Mouse (Mus musculus): Measurements from ENCODE around the gene Exoc3l4. TPM values are rescaled to one million over a fixed set of nuclear protein-coding genes. Genes with fewer than 3 reads are reported as not detected.

Exoc3l4 gene
- polyA plus RNA-seq, 1 experiment from 2014 or later: 10.9 TPM

GRCm38 (mm10) chr12:111428961-111429911 is 12.4 kb downstream of the Exoc3l4 start:
- no peak for ATAC-seq (ENCODE audit: low FRiP score, low TSS enrichment)
- no peaks in the 10 kb centered on the region for H3K36me3 ChIP-seq (ENCODE audit: control insufficient read depth, insufficient read depth, low read length)
- H3K4me2 ChIP-seq (replicated peaks; ENCODE audit: low read depth, low read length): peak overlapping the region; percentile 64
- H3K4me3 ChIP-seq (ENCODE audit: low read length): peak overlapping the region; percentile 38
- H3K27me3 ChIP-seq (ENCODE audit: control insufficient read depth, insufficient read depth, low read length): peaks cover 38% of the 10 kb centered on the region
- 1% methylated on average over 40 of the region's 40 CpGs for WGBS
- H3K9ac ChIP-seq (ENCODE audit: low read depth, low read length): peak overlapping the region; percentile 52
- peaks cover 57% of the 10 kb centered on the region for H3K4me1 ChIP-seq (ENCODE audit: control insufficient read depth, insufficient read depth, low read length)
- H3K9me3 ChIP-seq (ENCODE audit: control insufficient read depth, low read length): no peaks in the 10 kb centered on the region
- peak overlapping the region; percentile 59 for H3K27ac ChIP-seq (ENCODE audit: low read depth, low read length)

GRCm38 (mm10) chr12:111430049-111430867 is 13.4 kb downstream of the Exoc3l4 start:
- 11% methylated on average over 27 of the region's 27 CpGs for WGBS
- Histone ChIP-seq H3K9ac (ENCODE audit: low read depth, low read length) (peak overlapping the region; percentile 52; the same call in 1 of the 2 replicates), H3K27me3 (ENCODE audit: control insufficient read depth, insufficient read depth, low read length) (peaks cover 29% of the 10 kb centered on the region), H3K27ac (ENCODE audit: low read depth, low read length) (peak overlapping the region; percentile 43; the same call in 1 of the 2 replicates), H3K4me1 (ENCODE audit: control insufficient read depth, insufficient read depth, low read length) (peaks cover 63% of the 10 kb centered on the region), H3K36me3 (ENCODE audit: control insufficient read depth, insufficient read depth, low read length) (no peaks in the 10 kb centered on the region), H3K4me2 (replicated peaks; ENCODE audit: low read depth, low read length) (peak overlapping the region; percentile 64), H3K9me3 (ENCODE audit: control insufficient read depth, low read length) (no peaks in the 10 kb centered on the region), H3K4me3 (ENCODE audit: low read length) (peak overlapping the region; percentile 38)
- peak; percentile 2; the same call in 1 of the 2 replicates for ATAC-seq (ENCODE audit: low FRiP score, low TSS enrichment)

- WGBS: 23% methylated on average over 14 of the region's 14 CpGs
- H3K27ac ChIP-seq (ENCODE audit: low read depth, low read length): peak overlapping the region; percentile 43; the same call in 1 of the 2 replicates
- no peak for ATAC-seq (ENCODE audit: low FRiP score, low TSS enrichment)
- H3K27me3 ChIP-seq (ENCODE audit: control insufficient read depth, insufficient read depth, low read length): peaks cover 24% of the 10 kb centered on the region
- H3K4me2 ChIP-seq (replicated peaks; ENCODE audit: low read depth, low read length): no peak overlapping the region
- H3K9ac ChIP-seq (ENCODE audit: low read depth, low read length): no peak overlapping the region
- H3K36me3 ChIP-seq (ENCODE audit: control insufficient read depth, insufficient read depth, low read length): no peaks in the 10 kb centered on the region
- H3K4me3 ChIP-seq (ENCODE audit: low read length): no peak overlapping the region
- H3K9me3 ChIP-seq (ENCODE audit: control insufficient read depth, low read length): no peaks in the 10 kb centered on the region
- peaks cover 62% of the 10 kb centered on the region for H3K4me1 ChIP-seq (ENCODE audit: control insufficient read depth, insufficient read depth, low read length)
These were observed 14.3 kb downstream of the Exoc3l4 start for GRCm38 (mm10) chr12:111430868-111431817.

GRCm38 (mm10) chr12:111432097-111432496 is 15.3 kb downstream of the Exoc3l4 start:
- Histone ChIP-seq H3K27ac (ENCODE audit: low read depth, low read length) (peak overlapping the region; percentile 76), H3K4me1 (ENCODE audit: control insufficient read depth, insufficient read depth, low read length) (peaks cover 62% of the 10 kb centered on the region), H3K9me3 (ENCODE audit: control insufficient read depth, low read length) (no peaks in the 10 kb centered on the region), H3K36me3 (ENCODE audit: control insufficient read depth, insufficient read depth, low read length) (no peaks in the 10 kb centered on the region), H3K9ac (ENCODE audit: low read depth, low read length) (no peak overlapping the region), H3K4me2 (replicated peaks; ENCODE audit: low read depth, low read length) (no peak overlapping the region), H3K4me3 (ENCODE audit: low read length) (no peak overlapping the region), H3K27me3 (ENCODE audit: control insufficient read depth, insufficient read depth, low read length) (peaks cover 23% of the 10 kb centered on the region)
- WGBS: 28% methylated on average over 4 of the region's 4 CpGs
- ATAC-seq (ENCODE audit: low FRiP score, low TSS enrichment): no peak

GRCm38 (mm10) chr12:111432751-111433331 is 16.0 kb downstream of the Exoc3l4 start:
- 36% methylated on average over 5 of the region's 5 CpGs for WGBS
- H3K27me3 ChIP-seq (ENCODE audit: control insufficient read depth, insufficient read depth, low read length): peaks cover 19% of the 10 kb centered on the region
- no peak overlapping the region for H3K9ac ChIP-seq (ENCODE audit: low read depth, low read length)
- no peak for ATAC-seq (ENCODE audit: low FRiP score, low TSS enrichment)
- H3K4me2 ChIP-seq (replicated peaks; ENCODE audit: low read depth, low read length): no peak overlapping the region
- H3K27ac ChIP-seq (ENCODE audit: low read depth, low read length): peak overlapping the region; percentile 76
- no peaks in the 10 kb centered on the region for H3K9me3 ChIP-seq (ENCODE audit: control insufficient read depth, low read length)
- no peak overlapping the region for H3K4me3 ChIP-seq (ENCODE audit: low read length)
- H3K4me1 ChIP-seq (ENCODE audit: control insufficient read depth, insufficient read depth, low read length): peaks cover 62% of the 10 kb centered on the region
- no peaks in the 10 kb centered on the region for H3K36me3 ChIP-seq (ENCODE audit: control insufficient read depth, insufficient read depth, low read length)

- Histone ChIP-seq H3K36me3 (ENCODE audit: control insufficient read depth, insufficient read depth, low read length) (no peaks in the 10 kb centered on the region), H3K27me3 (ENCODE audit: control insufficient read depth, insufficient read depth, low read length) (peaks cover 15% of the 10 kb centered on the region), H3K4me3 (ENCODE audit: low read length) (no peak overlapping the region), H3K4me2 (replicated peaks; ENCODE audit: low read depth, low read length) (peak overlapping the region; percentile 2; the same call in 1 of the 2 replicates), H3K4me1 (ENCODE audit: control insufficient read depth, insufficient read depth, low read length) (peaks cover 48% of the 10 kb centered on the region), H3K9ac (ENCODE audit: low read depth, low read length) (no peak overlapping the region), H3K27ac (ENCODE audit: low read depth, low read length) (peak overlapping the region; percentile 34; the same call in 1 of the 2 replicates), H3K9me3 (ENCODE audit: control insufficient read depth, low read length) (no peaks in the 10 kb centered on the region)
- WGBS: 36% methylated on average over 6 of the region's 7 CpGs
- no peak for ATAC-seq (ENCODE audit: low FRiP score, low TSS enrichment)
These were observed 17.4 kb downstream of the Exoc3l4 start for GRCm38 (mm10) chr12:111434164-111434744.

- Histone ChIP-seq H3K4me1 (ENCODE audit: control insufficient read depth, insufficient read depth, low read length) (peaks cover 43% of the 10 kb centered on the region), H3K4me3 (ENCODE audit: low read length) (no peak overlapping the region), H3K36me3 (ENCODE audit: control insufficient read depth, insufficient read depth, low read length) (no peaks in the 10 kb centered on the region), H3K9me3 (ENCODE audit: control insufficient read depth, low read length) (no peaks in the 10 kb centered on the region), H3K27ac (ENCODE audit: low read depth, low read length) (peak overlapping the region; percentile 34; the same call in 1 of the 2 replicates), H3K9ac (ENCODE audit: low read depth, low read length) (no peak overlapping the region), H3K4me2 (replicated peaks; ENCODE audit: low read depth, low read length) (0 out of 2 replicates have a peak overlapping the region, but pooled peaks have one; percentile 2), H3K27me3 (ENCODE audit: control insufficient read depth, insufficient read depth, low read length) (peaks cover 15% of the 10 kb centered on the region)
- ATAC-seq (ENCODE audit: low FRiP score, low TSS enrichment): no peak
- 55% methylated on average over 8 of the region's 8 CpGs for WGBS
These were observed 18.0 kb downstream of the Exoc3l4 start for GRCm38 (mm10) chr12:111434745-111435327.

Data from kidney, embryonic 14.5 days (tissue).